Mouse (Mus musculus): ENCODE data around the gene Timeless.

- TF ChIP-seq CTCF (IDR thresholded peaks at IDR 0.05; ENCODE audit: low read depth, low read length) (no peak), POLR2A (IDR thresholded peaks at IDR 0.05; ENCODE audit: extremely low read depth, insufficient read depth, low read length) (no peak)
Observed at GRCm38 (mm10) chr10:128247020-128247732, 15.3 kb downstream of the Timeless start.

All from liver, adult 2 months (tissue).